Mouse (Mus musculus) kidney, embryonic 14.5 days (tissue): ENCODE data around the gene Ftl1-ps1. TPM values are rescaled to one million over a fixed set of nuclear protein-coding genes. Genes with fewer than 3 reads are reported as not detected.

ENCODE experiments used
- ATAC-seq: fragments of 200-750 bp; cut with Nextera tagmentation; 2 replicates; pipeline ENCODE4 v1.8.0; 2017; ENCODE audit warnings: moderate number of reproducible peaks, mild to moderate bottlenecking, moderate TSS enrichment, moderate library complexity; ENCODE audit not compliant: low FRiP score, low TSS enrichment
- H3K27ac ChIP-seq: fragments of 300-500 bp; sonication (generic); 2 replicates; pipeline ENCODE4 v1.5.1; 2014; ENCODE audit warnings: low read depth, mild to moderate bottlenecking, low read length, moderate library complexity, mixed read lengths
- H3K27me3 ChIP-seq: fragments of 300-500 bp; sonication (generic); 2 replicates; pipeline ENCODE4 v1.6.1; 2014; ENCODE audit warnings: mild to moderate bottlenecking, low read length; ENCODE audit not compliant: control insufficient read depth, insufficient read depth
- H3K36me3 ChIP-seq: fragments of 300-500 bp; sonication (generic); 2 replicates; pipeline ENCODE4 v1.6.1; 2014; ENCODE audit warnings: low read length, mixed read lengths; ENCODE audit not compliant: control insufficient read depth, insufficient read depth
- H3K4me1 ChIP-seq: fragments of 300-500 bp; sonication (generic); 2 replicates; pipeline ENCODE4 v1.6.1; 2014; ENCODE audit warnings: low read length, mixed read lengths; ENCODE audit not compliant: control insufficient read depth, insufficient read depth
- H3K4me2 ChIP-seq: fragments of 300-500 bp; sonication (generic); replicated peaks from 2 replicates; pipeline ENCODE4 v1.6.1; 2014; ENCODE audit warnings: low read depth, mild to moderate bottlenecking, low read length
- H3K4me3 ChIP-seq: fragments of 300-500 bp; sonication (generic); 2 replicates; pipeline ENCODE4 v1.5.1; 2014; ENCODE audit warnings: mild to moderate bottlenecking, low read length
- H3K9ac ChIP-seq: fragments of 300-500 bp; sonication (generic); 2 replicates; pipeline ENCODE4 v1.6.1; 2014; ENCODE audit warnings: low read depth, mild to moderate bottlenecking, low read length, moderate library complexity
- H3K9me3 ChIP-seq: fragments of 300-500 bp; sonication (generic); 2 replicates; pipeline ENCODE4 v1.6.1; 2016; ENCODE audit warnings: low read length; ENCODE audit not compliant: control insufficient read depth
- WGBS: fragments of 180-500 bp; shearing (Covaris S2); extraction: QIAGEN DNeasy Blood & Tissue Kit; methylation state at CpG from one replicate; pipeline ENCODE4 v1.1.7; 2014; 5-methylcytosine and 5-hydroxymethylcytosine counted together
- polyA plus RNA-seq: library from polyadenylated mRNA; unstranded; fragments of >200 nt; fragmentation: Nextera tagmentation; extraction: Ambion mirVana; gene quantifications from 2 replicates; pipeline ENCODE4 v1.2.1, GENCODE M21; 2014

The Ftl1-ps1 gene
- 59.8 and 61.6 TPM in 2 replicates for polyA plus RNA-seq

GRCm38 (mm10) chr13:74399298-74399839 lies at the start of gene Ftl1-ps1:
Ftl1-ps1 (plus strand) TSS chr13:74399694.
- H3K9me3 ChIP-seq, result no peaks in the 10 kb centered on the region
- H3K27me3 ChIP-seq, result no peaks in the 10 kb centered on the region
- no peak within 1 kb of the TSS for H3K9ac ChIP-seq
- peak within 1 kb of the TSS; percentile 9; the same call in 1 of the 2 replicates for H3K4me3 ChIP-seq
- peak; percentile 77; the same call in 1 of the 2 replicates for ATAC-seq
- H3K4me1 ChIP-seq, result no peaks in the 10 kb centered on the region
- no peak within 1 kb of the TSS for H3K27ac ChIP-seq
- H3K4me2 ChIP-seq, result peak within 1 kb of the TSS; percentile 38
- 12% methylated on average over 11 of the region's 11 CpGs for WGBS
- no peaks in the 10 kb centered on the region for H3K36me3 ChIP-seq

DNA sequence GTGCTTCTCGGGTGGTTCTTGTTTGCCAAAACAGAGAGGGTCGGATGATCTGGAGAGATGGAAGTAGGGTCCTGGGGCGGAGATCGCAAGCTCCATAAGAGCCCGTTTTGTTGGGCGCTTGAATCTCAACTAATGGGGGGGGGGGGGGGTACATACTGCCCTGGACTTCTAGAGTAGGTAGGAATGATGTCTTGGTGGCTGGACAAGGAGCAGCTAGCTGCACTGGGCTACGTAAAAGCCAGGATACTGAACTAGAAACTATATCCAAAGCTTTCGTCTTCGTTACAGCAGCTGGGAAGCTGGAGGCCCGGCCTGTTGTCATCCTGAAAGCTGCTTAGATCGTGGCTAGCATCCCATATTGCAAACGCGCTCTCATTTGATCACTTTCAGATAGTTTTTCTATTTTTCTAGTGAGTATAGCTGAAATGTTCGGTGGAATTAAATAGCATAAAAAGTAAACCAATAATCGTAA lies 49.0 kb upstream of the Ftl1-ps1 start:
- ATAC-seq, result no peak
- peak overlapping the region; percentile 56 for H3K4me2 ChIP-seq
- 1% methylated on average over 15 of the region's 15 CpGs for WGBS
- H3K4me1 ChIP-seq, result peaks cover 16% of the 10 kb centered on the region; the same call in 1 of the 2 replicates
- H3K27ac ChIP-seq, result no peak overlapping the region
- H3K36me3 ChIP-seq, result peaks cover 18% of the 10 kb centered on the region; the same call in 1 of the 2 replicates
- H3K9me3 ChIP-seq, result no peaks in the 10 kb centered on the region
- H3K4me3 ChIP-seq, result peak overlapping the region; percentile 83
- no peaks in the 10 kb centered on the region for H3K27me3 ChIP-seq
- H3K9ac ChIP-seq, result peak overlapping the region; percentile 86

GRCm38 (mm10) chr13:74356491-74356890 lies 43.0 kb upstream of the Ftl1-ps1 start:
- 95% methylated on average over 13 of the region's 13 CpGs for WGBS
- H3K27me3 ChIP-seq, result no peaks in the 10 kb centered on the region
- H3K9me3 ChIP-seq, result no peaks in the 10 kb centered on the region
- no peak for ATAC-seq
- no peaks in the 10 kb centered on the region for H3K4me1 ChIP-seq
- H3K4me3 ChIP-seq, result no peak overlapping the region
- H3K27ac ChIP-seq, result no peak overlapping the region
- no peak overlapping the region for H3K4me2 ChIP-seq
- no peak overlapping the region for H3K9ac ChIP-seq
- peaks cover 56% of the 10 kb centered on the region for H3K36me3 ChIP-seq

DNA sequence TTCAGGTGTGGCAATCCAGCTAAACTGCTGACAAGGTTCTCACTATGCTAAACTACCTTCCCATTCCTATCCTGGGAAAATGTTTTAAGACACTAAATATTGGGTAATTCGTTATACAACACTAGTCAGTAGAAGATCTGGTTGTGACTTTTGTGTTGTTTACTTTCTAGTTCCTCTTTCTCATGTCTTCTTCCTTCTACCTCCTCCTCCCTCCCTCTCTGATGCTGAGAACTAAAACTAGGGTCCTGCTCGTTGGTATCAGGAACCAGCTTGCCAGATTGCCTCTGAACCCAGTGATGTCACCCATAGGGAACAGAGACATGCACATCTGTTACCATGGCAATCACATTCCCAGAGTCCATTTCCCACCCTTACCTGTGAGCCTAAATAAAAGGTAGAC lies 37.3 kb upstream of the Ftl1-ps1 start:
- Histone ChIP-seq H3K4me3 (no peak overlapping the region), H3K4me2 (no peak overlapping the region), H3K4me1 (no peaks in the 10 kb centered on the region), H3K9me3 (no peaks in the 10 kb centered on the region), H3K36me3 (peaks cover 32% of the 10 kb centered on the region), H3K9ac (no peak overlapping the region), H3K27me3 (no peaks in the 10 kb centered on the region), H3K27ac (no peak overlapping the region)
- ATAC-seq, result no peak
- 79% methylated on average over 2 of the region's 2 CpGs for WGBS

- H3K4me1 ChIP-seq, result no peaks in the 10 kb centered on the region
- H3K36me3 ChIP-seq, result peaks cover 22% of the 10 kb centered on the region
- 0 out of 2 replicates have a peak, but pooled peaks have one; percentile 36 for ATAC-seq
- H3K9ac ChIP-seq, result no peak overlapping the region
- H3K4me3 ChIP-seq, result no peak overlapping the region
- H3K9me3 ChIP-seq, result no peaks in the 10 kb centered on the region
- 90% methylated on average over 13 of the region's 13 CpGs for WGBS
- H3K4me2 ChIP-seq, result no peak overlapping the region
- H3K27me3 ChIP-seq, result no peaks in the 10 kb centered on the region
- H3K27ac ChIP-seq, result no peak overlapping the region
Observed at GRCm38 (mm10) chr13:74363176-74363858, 36.2 kb upstream of the Ftl1-ps1 start.

DNA sequence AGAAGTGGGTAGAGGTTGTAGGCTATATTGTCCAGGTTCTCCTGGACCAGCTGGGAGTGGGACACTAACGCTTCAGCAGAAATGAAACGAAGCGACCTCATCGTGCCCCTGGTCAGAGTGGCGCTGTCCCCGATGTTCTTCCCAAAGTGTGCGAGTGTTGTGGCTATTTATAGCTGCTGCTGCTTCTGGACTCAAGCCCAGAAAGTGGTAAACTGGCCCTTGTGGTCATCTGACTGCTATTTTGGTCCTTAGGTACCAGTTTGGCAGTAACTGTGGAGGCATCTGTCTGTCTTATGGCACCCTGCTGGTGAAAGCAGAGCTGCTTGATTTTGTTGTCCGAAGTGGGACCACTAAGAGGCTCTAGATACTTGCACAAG lies 35.6 kb upstream of the Ftl1-ps1 start, which contains the start of gene Lrrc14b:
Gene Lrrc14b, minus strand, starts transcription at position 147 of the 377 bp plus-strand sequence.
- no peaks in the 10 kb centered on the region for H3K27me3 ChIP-seq
- H3K36me3 ChIP-seq, result peaks cover 17% of the 10 kb centered on the region
- WGBS, result 77% methylated on average over 8 of the region's 8 CpGs
- no peak within 1 kb of the TSS for H3K4me2 ChIP-seq
- H3K9me3 ChIP-seq, result no peaks in the 10 kb centered on the region
- no peak within 1 kb of the TSS for H3K27ac ChIP-seq
- H3K9ac ChIP-seq, result no peak within 1 kb of the TSS
- ATAC-seq, result no peak
- no peaks in the 10 kb centered on the region for H3K4me1 ChIP-seq
- H3K4me3 ChIP-seq, result no peak within 1 kb of the TSS

- Histone ChIP-seq H3K27me3 (no peaks in the 10 kb centered on the region), H3K9ac (no peak overlapping the region), H3K36me3 (no peaks in the 10 kb centered on the region), H3K9me3 (no peaks in the 10 kb centered on the region), H3K4me1 (peaks cover 13% of the 10 kb centered on the region), H3K27ac (peak overlapping the region; percentile 81; the same call in 1 of the 2 replicates), H3K4me3 (no peak overlapping the region), H3K4me2 (peak overlapping the region; percentile 12; the same call in 1 of the 2 replicates)
- 40% methylated on average over 10 of the region's 10 CpGs for WGBS
- peak; percentile 72 for ATAC-seq
Observed at GRCm38 (mm10) chr13:74381533-74382276, 17.8 kb upstream of the Ftl1-ps1 start.

GRCm38 (mm10) chr13:74382289-74382688 lies 17.2 kb upstream of the Ftl1-ps1 start:
- Histone ChIP-seq H3K27ac (peak overlapping the region; percentile 81; the same call in 1 of the 2 replicates), H3K4me3 (no peak overlapping the region), H3K27me3 (no peaks in the 10 kb centered on the region), H3K4me2 (no peak overlapping the region), H3K9me3 (no peaks in the 10 kb centered on the region), H3K4me1 (peaks cover 13% of the 10 kb centered on the region), H3K36me3 (no peaks in the 10 kb centered on the region), H3K9ac (no peak overlapping the region)
- peak; percentile 76; the same call in 1 of the 2 replicates for ATAC-seq
- WGBS, result 18% methylated on average over 3 of the region's 3 CpGs
